Mouse (Mus musculus): ENCODE results near the gene Cracr2b. TPM values are rescaled to one million over a fixed set of nuclear protein-coding genes. Genes with fewer than 3 reads are reported as not detected.

Gene Cracr2b
- polyA plus RNA-seq, 1 experiment from 2014 or later = 5.4 TPM

DNA sequence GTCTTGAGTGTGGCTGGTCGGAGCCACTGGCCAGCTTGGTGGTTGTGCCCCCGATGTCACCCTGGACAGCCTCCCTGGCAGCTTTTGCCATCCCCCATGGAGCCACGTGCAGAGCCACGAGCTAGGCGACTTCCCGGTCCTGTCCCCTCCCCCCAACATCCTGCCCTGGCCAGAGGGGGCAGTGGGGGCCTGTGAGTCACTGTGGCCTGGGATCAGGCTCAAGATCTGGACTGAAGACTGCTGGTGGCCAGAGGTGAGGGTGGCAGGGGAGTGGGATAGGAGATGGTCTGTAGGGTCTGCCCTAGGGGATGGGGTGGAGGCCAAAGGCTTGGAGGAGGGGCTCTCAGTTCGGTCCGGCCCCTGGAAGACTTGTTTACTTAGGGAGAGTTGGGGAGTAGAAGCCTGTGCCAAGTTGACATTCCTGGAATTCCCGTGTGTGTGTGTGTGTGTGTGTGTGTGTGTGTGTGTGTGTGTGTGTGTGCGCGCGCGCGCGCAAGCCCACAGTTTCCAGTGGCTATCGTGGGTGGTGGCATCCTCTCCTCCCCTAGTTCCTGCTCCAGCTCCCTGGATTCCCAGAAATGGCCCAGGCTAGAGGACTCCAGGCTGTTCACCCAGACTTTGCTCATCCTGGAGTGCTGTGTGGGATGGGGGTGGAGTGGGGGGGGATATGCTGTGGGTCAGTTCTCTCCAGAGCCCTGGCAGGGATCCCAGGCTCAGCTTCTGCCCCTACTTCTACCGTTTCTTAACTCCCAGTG, 15.5 kb downstream of the Cracr2b start:
- no peaks in the 10 kb centered on the region for H3K9me3 ChIP-seq
- H3K27ac ChIP-seq (replicated peaks) = no peak overlapping the region
- peak overlapping the region; percentile 93 for H3K4me2 ChIP-seq (replicated peaks)
- 2% methylated on average over 17 of the region's 17 CpGs for WGBS
- H3K36me3 ChIP-seq = peaks cover 13% of the 10 kb centered on the region
- peak overlapping the region; percentile 87 for H3K4me3 ChIP-seq
- peaks cover 47% of the 10 kb centered on the region for H3K27me3 ChIP-seq
- peaks cover 37% of the 10 kb centered on the region for H3K4me1 ChIP-seq
- peak overlapping the region; percentile 17; the same call in 1 of the 2 replicates for H3K9ac ChIP-seq (replicated peaks)
- ATAC-seq (ENCODE audit: low FRiP score, low read depth) = 0 out of 2 replicates have a peak, but pooled peaks have one; percentile 24

GRCm38 (mm10) chr7:141476981-141477370, 16.1 kb downstream of the Cracr2b start:
- Histone ChIP-seq H3K4me3 (0 out of 2 replicates have a peak overlapping the region, but pooled peaks have one; percentile 87), H3K9me3 (no peaks in the 10 kb centered on the region), H3K4me2 (replicated peaks) (peak overlapping the region; percentile 93), H3K9ac (replicated peaks) (no peak overlapping the region), H3K4me1 (peaks cover 42% of the 10 kb centered on the region), H3K36me3 (peaks cover 9% of the 10 kb centered on the region), H3K27ac (replicated peaks) (no peak overlapping the region), H3K27me3 (peaks cover 53% of the 10 kb centered on the region)
- WGBS = 27% methylated on average over 7 of the region's 7 CpGs
- ATAC-seq (ENCODE audit: low FRiP score, low read depth) = no peak

DNA sequence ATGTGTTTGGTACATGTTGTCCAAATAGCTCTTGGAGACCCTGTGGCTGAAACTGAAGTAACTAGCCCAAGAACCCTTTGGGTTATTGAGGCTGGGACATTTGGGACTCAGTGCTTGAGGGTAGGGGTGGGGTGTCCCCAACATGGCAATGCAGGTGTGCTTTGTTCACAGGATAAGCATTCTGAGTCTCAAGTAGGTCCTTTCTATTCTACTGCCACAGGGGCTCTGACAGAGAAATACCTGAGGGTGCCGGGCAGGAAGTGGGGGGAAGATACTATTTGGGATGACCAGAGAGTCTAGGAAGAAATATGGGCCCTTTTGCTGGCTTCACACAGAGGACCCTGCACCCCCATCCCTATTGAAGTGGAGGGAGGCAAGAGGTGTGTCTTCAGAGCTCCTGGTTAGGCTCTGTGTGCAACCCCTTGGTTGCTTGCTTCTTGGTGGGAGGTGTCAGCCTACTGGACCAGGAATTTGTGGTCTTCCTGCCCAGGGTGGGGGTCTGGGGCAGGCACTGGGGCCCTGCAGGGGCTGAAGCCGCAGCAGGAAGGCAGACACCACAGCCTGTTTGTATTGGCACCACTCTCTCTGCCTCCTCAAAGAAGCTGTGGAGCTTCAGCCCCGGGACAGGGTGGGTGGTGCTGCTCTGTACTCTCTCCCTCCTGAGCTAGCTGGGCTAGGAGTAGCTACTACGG, 16.8 kb downstream of the Cracr2b start:
- Histone ChIP-seq H3K4me2 (replicated peaks) (no peak overlapping the region), H3K27me3 (peaks cover 61% of the 10 kb centered on the region), H3K9ac (replicated peaks) (no peak overlapping the region), H3K4me1 (peaks cover 50% of the 10 kb centered on the region), H3K36me3 (peaks cover 2% of the 10 kb centered on the region), H3K27ac (replicated peaks) (no peak overlapping the region), H3K9me3 (no peaks in the 10 kb centered on the region), H3K4me3 (no peak overlapping the region)
- ATAC-seq (ENCODE audit: low FRiP score, low read depth) = no peak
- WGBS = 69% methylated on average over 4 of the region's 4 CpGs

- Histone ChIP-seq H3K9me3 (no peaks in the 10 kb centered on the region), H3K27ac (replicated peaks) (no peak overlapping the region), H3K4me3 (no peak overlapping the region), H3K36me3 (no peaks in the 10 kb centered on the region), H3K4me2 (replicated peaks) (no peak overlapping the region), H3K4me1 (peaks cover 52% of the 10 kb centered on the region), H3K27me3 (peaks cover 66% of the 10 kb centered on the region), H3K9ac (replicated peaks) (no peak overlapping the region)
- ATAC-seq (ENCODE audit: low FRiP score, low read depth) = no peak
- whole genome bisulfite sequencing = 80% methylated on average over 5 of the region's 5 CpGs
These were observed 17.4 kb downstream of the Cracr2b start for GRCm38 (mm10) chr7:141478270-141478748.

DNA sequence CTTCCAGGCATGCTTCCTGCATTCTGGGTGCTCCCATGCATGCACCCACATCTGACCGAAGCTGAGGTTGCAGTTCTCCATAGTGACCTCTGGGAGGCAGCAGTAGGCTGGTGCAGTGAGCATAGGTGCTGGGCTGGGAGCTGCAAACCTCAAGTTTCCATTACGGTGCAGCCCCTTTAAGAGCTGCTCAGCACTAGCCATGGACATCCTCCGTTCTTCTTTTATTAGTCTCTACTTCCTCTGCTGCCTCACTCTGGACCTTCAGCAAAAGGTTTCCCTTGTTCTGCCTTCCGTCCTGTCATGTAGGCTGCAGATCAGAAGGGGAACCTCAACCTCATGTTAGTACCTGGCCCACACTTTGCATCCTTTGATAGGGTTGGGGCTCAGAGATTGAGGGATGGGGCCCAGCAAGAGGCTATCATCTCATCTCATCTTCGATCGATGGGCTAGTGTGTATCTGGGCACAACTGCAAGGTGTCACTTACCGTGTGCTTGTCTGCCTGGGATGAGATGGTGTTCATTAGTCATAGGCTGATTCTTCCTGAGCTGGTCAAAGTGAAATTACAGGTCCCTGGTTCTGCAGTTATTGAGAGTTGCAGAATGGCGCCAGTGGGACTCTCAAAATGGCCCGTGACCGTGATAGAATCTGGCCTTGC, 20.1 kb downstream of the Cracr2b start:
- Histone ChIP-seq H3K4me2 (replicated peaks) (peak overlapping the region; percentile 92), H3K9ac (replicated peaks) (peak overlapping the region; percentile 64), H3K36me3 (no peaks in the 10 kb centered on the region), H3K4me1 (peaks cover 33% of the 10 kb centered on the region), H3K27ac (replicated peaks) (no peak overlapping the region), H3K4me3 (peak overlapping the region; percentile 68), H3K27me3 (peaks cover 72% of the 10 kb centered on the region), H3K9me3 (no peaks in the 10 kb centered on the region)
- peak; percentile 57 for ATAC-seq (ENCODE audit: low FRiP score, low read depth)
- 9% methylated on average over 10 of the region's 10 CpGs for WGBS

- peak overlapping the region; percentile 64 for H3K9ac ChIP-seq (replicated peaks)
- H3K4me2 ChIP-seq (replicated peaks) = peak overlapping the region; percentile 92
- peak overlapping the region; percentile 68 for H3K4me3 ChIP-seq
- H3K4me1 ChIP-seq = peaks cover 25% of the 10 kb centered on the region
- peaks cover 65% of the 10 kb centered on the region for H3K27me3 ChIP-seq
- H3K27ac ChIP-seq (replicated peaks) = 0 out of 2 replicates have a peak overlapping the region, but pooled peaks have one; percentile 30
- ATAC-seq (ENCODE audit: low FRiP score, low read depth) = peak; percentile 66
- whole genome bisulfite sequencing = under 1% methylated on average over 81 of the region's 81 CpGs
- no peaks in the 10 kb centered on the region for H3K36me3 ChIP-seq
- no peaks in the 10 kb centered on the region for H3K9me3 ChIP-seq
These were observed 20.9 kb downstream of the Cracr2b start for GRCm38 (mm10) chr7:141481498-141482401.

GRCm38 (mm10) chr7:141482531-141483024, 21.7 kb downstream of the Cracr2b start:
- WGBS = 5% methylated on average over 11 of the region's 11 CpGs
- ATAC-seq (ENCODE audit: low FRiP score, low read depth) = no peak

DNA sequence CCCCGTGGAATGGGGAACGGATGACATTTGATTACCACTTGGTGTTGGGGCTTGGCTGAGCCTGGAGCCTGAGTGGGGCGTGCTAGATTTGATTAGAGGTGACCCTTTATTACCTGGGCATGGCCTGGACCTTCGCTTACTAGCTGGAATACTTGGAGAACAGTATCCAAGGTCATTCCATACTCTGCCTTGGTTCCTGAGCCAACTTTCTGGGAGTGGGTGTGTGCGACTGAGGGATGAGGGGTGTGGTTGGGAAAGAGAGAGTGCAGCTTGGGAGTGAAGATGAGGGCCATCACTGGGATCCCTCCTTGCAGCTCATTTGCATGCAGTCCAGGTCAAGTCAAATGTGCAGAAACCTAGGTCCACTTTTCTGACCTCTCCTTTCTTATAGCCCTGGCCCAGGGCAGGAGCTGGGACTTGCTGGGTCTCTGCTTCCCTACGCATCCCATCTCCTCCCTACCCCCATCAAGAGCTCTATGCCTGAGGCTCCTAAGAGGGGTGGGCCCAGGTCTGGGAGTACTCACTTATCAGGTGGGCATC, 22.3 kb downstream of the Cracr2b start:
- H3K27me3 ChIP-seq = peaks cover 50% of the 10 kb centered on the region
- H3K36me3 ChIP-seq = no peaks in the 10 kb centered on the region
- no peak for ATAC-seq (ENCODE audit: low FRiP score, low read depth)
- H3K4me3 ChIP-seq = no peak overlapping the region
- H3K4me1 ChIP-seq = peaks cover 22% of the 10 kb centered on the region
- no peak overlapping the region for H3K9ac ChIP-seq (replicated peaks)
- peak overlapping the region; percentile 92; the same call in 1 of the 2 replicates for H3K4me2 ChIP-seq (replicated peaks)
- no peaks in the 10 kb centered on the region for H3K9me3 ChIP-seq
- H3K27ac ChIP-seq (replicated peaks) = no peak overlapping the region
- WGBS = 70% methylated on average over 6 of the region's 6 CpGs

More at GRCm38 (mm10) chr7:141482531-141483024, 21.7 kb downstream of the Cracr2b start:
- no peaks in the 10 kb centered on the region for H3K9me3 ChIP-seq
- H3K27me3 ChIP-seq = peaks cover 56% of the 10 kb centered on the region
- H3K4me3 ChIP-seq = peak overlapping the region; percentile 68
- no peaks in the 10 kb centered on the region for H3K36me3 ChIP-seq
- H3K9ac ChIP-seq (replicated peaks) = peak overlapping the region; percentile 64
- peak overlapping the region; percentile 92 for H3K4me2 ChIP-seq (replicated peaks)
- H3K27ac ChIP-seq (replicated peaks) = no peak overlapping the region
- peaks cover 22% of the 10 kb centered on the region for H3K4me1 ChIP-seq

DNA sequence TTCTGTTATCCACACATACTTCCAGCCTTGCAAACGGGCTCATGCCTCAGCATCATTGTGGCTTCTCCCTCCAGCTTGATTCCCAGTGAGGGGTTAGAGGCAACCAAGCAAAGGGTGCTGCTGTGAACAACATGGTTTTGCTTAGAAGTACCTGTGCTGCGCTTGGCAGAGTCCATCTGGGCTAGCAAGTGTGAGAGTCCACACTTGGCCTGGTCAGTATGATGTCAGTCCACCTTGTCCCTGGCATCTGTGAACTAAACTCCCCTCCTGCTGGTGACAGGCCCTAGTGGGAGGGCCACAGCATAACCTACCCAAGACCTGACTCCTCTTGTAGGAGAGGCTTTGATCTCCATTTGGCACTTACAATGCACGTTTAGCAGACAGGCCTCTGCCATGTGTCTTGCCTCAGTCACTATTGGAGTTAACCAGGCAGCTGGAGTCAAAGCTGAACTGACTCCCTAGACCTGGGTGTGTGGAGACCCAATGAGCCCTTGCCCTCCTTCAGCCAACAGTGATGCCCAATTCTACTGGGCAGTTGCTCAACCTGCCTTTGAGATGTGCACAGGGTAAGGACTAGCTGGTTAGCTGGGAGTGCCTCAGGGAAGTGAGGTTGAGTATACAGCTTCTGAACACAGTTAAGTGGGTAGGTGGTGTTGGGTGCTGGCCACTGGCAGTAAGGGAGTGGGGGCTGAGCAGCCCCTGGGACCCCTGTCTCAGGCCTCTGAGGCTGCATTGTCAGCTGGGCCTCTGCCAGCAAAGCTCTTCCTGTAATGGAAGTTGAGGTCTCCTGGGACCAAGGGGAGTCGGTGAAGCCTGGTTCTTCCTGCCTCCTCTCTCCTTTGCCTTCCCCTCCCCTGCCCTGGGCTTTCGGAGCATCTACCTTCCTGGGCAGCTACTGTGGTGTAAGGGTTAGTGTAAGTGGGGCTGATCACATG, 23.6 kb downstream of the Cracr2b start:
- no peak overlapping the region for H3K9ac ChIP-seq (replicated peaks)
- WGBS = 79% methylated on average over 5 of the region's 5 CpGs
- no peak for ATAC-seq (ENCODE audit: low FRiP score, low read depth)
- H3K4me1 ChIP-seq = peaks cover 22% of the 10 kb centered on the region
- peaks cover 47% of the 10 kb centered on the region for H3K27me3 ChIP-seq
- no peaks in the 10 kb centered on the region for H3K36me3 ChIP-seq
- no peak overlapping the region for H3K4me3 ChIP-seq
- H3K9me3 ChIP-seq = no peaks in the 10 kb centered on the region
- H3K27ac ChIP-seq (replicated peaks) = no peak overlapping the region
- no peak overlapping the region for H3K4me2 ChIP-seq (replicated peaks)

DNA sequence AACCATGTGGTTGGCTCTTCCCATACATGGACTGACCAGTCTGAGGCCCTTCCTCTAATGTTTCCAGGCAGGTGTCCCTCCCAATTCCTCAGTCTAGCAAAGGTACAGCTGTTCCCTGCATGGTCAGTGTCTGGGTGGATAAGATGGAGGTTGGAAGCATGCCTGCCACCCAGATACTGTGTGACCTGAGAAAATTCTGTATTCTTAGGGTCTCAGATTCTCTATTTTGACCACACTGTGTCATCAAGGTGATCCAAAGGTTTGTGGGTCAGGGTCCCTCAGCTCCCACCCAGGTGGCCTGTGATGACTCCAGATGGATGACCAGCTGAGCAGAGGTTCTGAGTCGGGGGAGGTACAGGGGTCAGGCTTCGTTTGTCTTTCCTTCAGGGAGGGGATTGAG, 24.3 kb downstream of the Cracr2b start:
- 70% methylated on average over 2 of the region's 2 CpGs for WGBS
- H3K4me2 ChIP-seq (replicated peaks) = no peak overlapping the region

More for the DNA sequence above, 24.3 kb downstream of the Cracr2b start:
- H3K9ac ChIP-seq (replicated peaks) = no peak overlapping the region
- peaks cover 43% of the 10 kb centered on the region for H3K27me3 ChIP-seq
- no peak for ATAC-seq (ENCODE audit: low FRiP score, low read depth)
- peaks cover 22% of the 10 kb centered on the region for H3K4me1 ChIP-seq
- H3K36me3 ChIP-seq = no peaks in the 10 kb centered on the region
- H3K4me3 ChIP-seq = no peak overlapping the region
- no peaks in the 10 kb centered on the region for H3K9me3 ChIP-seq
- H3K27ac ChIP-seq (replicated peaks) = no peak overlapping the region
